Mouse (Mus musculus) myocyte (in vitro differentiated cells): Measurements from ENCODE around the gene Gm37240.

ENCODE experiments used
- CEBPB ChIP-seq: IDR thresholded peaks from 2 replicates; pipeline ENCODE4 v1.6.1; 2011; ENCODE audit warnings: mild to moderate bottlenecking, moderate library complexity; ENCODE audit not compliant: poor library complexity, insufficient read depth, severe bottlenecking
- E2F4 ChIP-seq: IDR thresholded peaks from one replicate; pipeline ENCODE4 v1.6.1; 2011; ENCODE audit warnings: mild to moderate bottlenecking, control low read depth, moderate library complexity; ENCODE audit not compliant: insufficient read depth
- MYOG ChIP-seq, 3 experiments: IDR thresholded peaks; one replicate each; pipeline ENCODE4 v1.6.1; 2011; ENCODE audit warnings: control low read depth in 2 of 3, low read depth in 2 of 3, mild to moderate bottlenecking in 2 of 3; ENCODE audit not compliant: insufficient read length in 2 of 3, control insufficient read depth in 1 of 3, insufficient read depth in 1 of 3
- POLR2A ChIP-seq: IDR thresholded peaks from one replicate; pipeline ENCODE4 v1.6.1; 2011; ENCODE audit warnings: low read depth, mild to moderate bottlenecking, control low read depth, moderate library complexity; ENCODE audit not compliant: insufficient read length
- USF1 ChIP-seq: IDR thresholded peaks from one replicate; pipeline ENCODE4 v1.6.1; 2011; ENCODE audit warnings: low read depth, mild to moderate bottlenecking, control low read depth, moderate library complexity

DNA sequence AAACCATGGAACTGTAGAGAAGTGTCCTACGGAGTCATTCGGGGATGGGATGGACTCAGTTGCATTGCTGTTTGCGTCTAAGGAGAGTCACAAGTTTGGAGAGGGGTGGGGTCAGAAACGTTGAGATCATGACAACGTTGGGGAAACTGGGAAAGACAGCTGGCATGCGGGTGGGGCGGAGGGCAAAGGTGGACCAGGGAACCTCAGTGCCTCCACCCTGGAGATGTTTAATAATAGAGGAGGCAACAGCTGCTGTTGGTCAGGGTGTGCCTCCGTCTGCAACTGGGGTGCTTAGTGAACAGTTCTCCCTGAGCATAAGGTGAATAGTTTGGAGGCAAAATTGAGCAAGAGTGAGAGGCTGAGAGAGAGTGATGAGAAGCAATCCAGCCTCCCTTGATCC is 758.8 kb downstream of the Gm37240 start:
- TF ChIP-seq E2F4 (no peak), MYOG (IDR thresholded peaks at IDR 0.05; ENCODE audit: control insufficient read depth in 1 of 3, insufficient read depth in 1 of 3, insufficient read length in 2 of 3, low read depth in 2 of 3) (peak; percentile 50 to 94 (median 90)), POLR2A (peak; percentile 26), CEBPB (peak; percentile 40; the same call in 1 of the 2 replicates), USF1 (no peak)
